Mouse (Mus musculus): ENCODE data around the gene Orai1. TPM values are rescaled to one million over a fixed set of nuclear protein-coding genes. Genes with fewer than 3 reads are reported as not detected.

Orai1 gene
- polyA plus RNA-seq, 1 experiment, result 13.3 TPM

DNA sequence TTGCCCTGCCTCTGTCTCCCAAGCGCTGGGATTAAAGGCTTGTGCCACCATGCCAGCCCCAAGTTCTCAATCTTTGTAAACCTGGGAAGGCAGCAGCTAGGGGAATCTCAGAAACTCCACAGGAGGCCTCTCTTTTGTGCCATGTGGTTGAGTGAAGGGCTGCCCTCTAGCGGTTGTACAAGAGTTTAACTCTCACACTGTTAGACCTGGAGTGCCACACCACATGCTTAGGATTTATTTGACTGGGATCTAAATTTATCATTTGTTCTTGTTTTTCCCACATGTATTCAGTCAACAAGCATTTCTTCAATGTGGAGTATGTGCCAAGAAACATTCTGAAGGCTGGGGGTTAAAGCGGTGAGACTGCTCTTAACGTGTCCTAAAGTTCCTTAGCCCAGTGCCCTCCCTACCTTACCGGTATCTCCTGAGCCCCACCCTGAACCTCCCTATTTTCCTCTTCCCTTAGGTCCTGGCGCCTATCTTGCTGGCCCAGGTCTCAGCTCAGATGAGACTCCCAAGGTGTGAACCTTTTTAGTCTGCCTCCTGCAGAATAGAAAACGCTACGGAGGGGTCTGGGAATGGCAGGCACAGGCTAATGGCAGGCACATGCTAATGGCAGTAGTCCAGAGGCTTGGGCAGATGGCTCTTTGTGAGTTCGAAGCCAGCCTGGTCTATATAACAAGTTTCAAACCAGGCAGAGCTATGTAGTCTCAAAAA lies 1.1 kb upstream of the Orai1 start:
- no peak overlapping the region for H3K4me3 ChIP-seq (ENCODE audit: low read depth, low read length)
- no peaks in the 10 kb centered on the region for H3K9me3 ChIP-seq (replicated peaks; ENCODE audit: control insufficient read depth, insufficient read depth, low read length, poor library complexity, severe bottlenecking)
- no peak overlapping the region for H3K27ac ChIP-seq (ENCODE audit: insufficient read depth, low read length)
- peaks cover 3% of the 10 kb centered on the region; the same call in 1 of the 2 replicates for H3K36me3 ChIP-seq (ENCODE audit: control insufficient read depth, insufficient read depth, low read length, poor library complexity, severe bottlenecking)
- peaks cover 2% of the 10 kb centered on the region for H3K4me1 ChIP-seq (ENCODE audit: control insufficient read depth, insufficient read depth, low read length)
- no peak overlapping the region for H3K9ac ChIP-seq (ENCODE audit: low read depth, poor library complexity, severe bottlenecking)
- TF ChIP-seq POLR2A (IDR thresholded peaks at IDR 0.05; ENCODE audit: insufficient read depth, low read length) (no peak), CTCF (IDR thresholded peaks at IDR 0.05; ENCODE audit: low read depth, low read length) (peak; percentile 50), EP300 (IDR thresholded peaks at IDR 0.05; ENCODE audit: insufficient read depth, low read depth, low read length) (no peak)
- no peaks in the 10 kb centered on the region for H3K27me3 ChIP-seq (ENCODE audit: control insufficient read depth, insufficient read depth, low read length, poor library complexity, severe bottlenecking)

DNA sequence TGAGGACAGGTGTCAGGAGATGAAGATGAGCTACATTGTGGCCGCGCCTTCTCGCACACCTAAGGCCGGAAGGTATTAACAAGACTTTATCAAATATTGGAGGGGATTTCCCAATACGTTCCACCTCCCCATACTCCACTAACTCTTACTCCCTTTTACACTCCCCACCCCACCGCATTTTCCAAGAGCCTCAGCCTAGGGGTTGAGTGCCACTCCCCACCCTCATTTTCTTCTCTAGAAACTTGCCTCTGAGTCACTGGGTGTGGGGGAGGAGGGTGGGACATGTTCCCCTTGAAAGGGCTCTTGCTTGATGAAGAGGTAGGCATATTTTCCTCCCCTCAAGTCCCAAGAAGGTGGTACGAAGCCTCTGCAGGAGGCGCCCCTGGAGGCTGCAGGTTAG lies 1.0 kb downstream of the Orai1 start:
- no peaks in the 10 kb centered on the region for H3K4me1 ChIP-seq (ENCODE audit: control insufficient read depth, insufficient read depth, low read length)
- no peaks in the 10 kb centered on the region for H3K9me3 ChIP-seq (replicated peaks; ENCODE audit: control insufficient read depth, insufficient read depth, low read length, poor library complexity, severe bottlenecking)
- H3K36me3 ChIP-seq (ENCODE audit: control insufficient read depth, insufficient read depth, low read length, poor library complexity, severe bottlenecking), result peaks cover 3% of the 10 kb centered on the region; the same call in 1 of the 2 replicates
- H3K27ac ChIP-seq (ENCODE audit: insufficient read depth, low read length), result no peak overlapping the region
- H3K9ac ChIP-seq (ENCODE audit: low read depth, poor library complexity, severe bottlenecking), result peak overlapping the region; percentile 49
- H3K4me3 ChIP-seq (ENCODE audit: low read depth, low read length), result peak overlapping the region; percentile 80
- no peaks in the 10 kb centered on the region for H3K27me3 ChIP-seq (ENCODE audit: control insufficient read depth, insufficient read depth, low read length, poor library complexity, severe bottlenecking)
- TF ChIP-seq POLR2A (IDR thresholded peaks at IDR 0.05; ENCODE audit: insufficient read depth, low read length), result no peak
- no peak for TF ChIP-seq EP300 (IDR thresholded peaks at IDR 0.05; ENCODE audit: insufficient read depth, low read depth, low read length)
- TF ChIP-seq CTCF (IDR thresholded peaks at IDR 0.05; ENCODE audit: low read depth, low read length), result no peak

DNA sequence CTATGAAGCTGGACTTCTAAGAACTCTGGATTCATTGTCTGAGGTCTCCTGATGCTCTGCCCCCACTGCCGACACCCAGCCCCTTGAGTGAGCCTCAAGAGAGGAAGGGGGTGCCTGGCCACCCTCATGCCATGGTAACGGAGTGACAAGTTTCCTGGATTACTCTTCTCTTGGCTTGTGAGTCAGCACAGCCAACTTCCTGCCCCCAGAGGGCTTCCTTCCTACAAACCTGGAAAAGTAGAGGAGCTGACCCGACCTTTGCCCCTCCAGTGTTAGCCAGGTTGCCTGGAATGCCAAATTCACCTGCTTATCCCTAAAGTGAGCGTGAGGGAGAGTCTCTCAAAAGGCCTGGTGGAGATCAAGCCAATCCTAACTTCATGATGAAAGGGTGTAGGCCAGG lies 2.6 kb downstream of the Orai1 start:
- Histone ChIP-seq H3K36me3 (ENCODE audit: control insufficient read depth, insufficient read depth, low read length, poor library complexity, severe bottlenecking) (peaks cover 3% of the 10 kb centered on the region; the same call in 1 of the 2 replicates), H3K27ac (ENCODE audit: insufficient read depth, low read length) (no peak overlapping the region), H3K27me3 (ENCODE audit: control insufficient read depth, insufficient read depth, low read length, poor library complexity, severe bottlenecking) (no peaks in the 10 kb centered on the region), H3K4me3 (ENCODE audit: low read depth, low read length) (no peak overlapping the region), H3K9ac (ENCODE audit: low read depth, poor library complexity, severe bottlenecking) (no peak overlapping the region), H3K9me3 (replicated peaks; ENCODE audit: control insufficient read depth, insufficient read depth, low read length, poor library complexity, severe bottlenecking) (no peaks in the 10 kb centered on the region), H3K4me1 (ENCODE audit: control insufficient read depth, insufficient read depth, low read length) (no peaks in the 10 kb centered on the region)
- TF ChIP-seq POLR2A (IDR thresholded peaks at IDR 0.05; ENCODE audit: insufficient read depth, low read length) (no peak), CTCF (IDR thresholded peaks at IDR 0.05; ENCODE audit: low read depth, low read length) (no peak), EP300 (IDR thresholded peaks at IDR 0.05; ENCODE audit: insufficient read depth, low read depth, low read length) (no peak)

DNA sequence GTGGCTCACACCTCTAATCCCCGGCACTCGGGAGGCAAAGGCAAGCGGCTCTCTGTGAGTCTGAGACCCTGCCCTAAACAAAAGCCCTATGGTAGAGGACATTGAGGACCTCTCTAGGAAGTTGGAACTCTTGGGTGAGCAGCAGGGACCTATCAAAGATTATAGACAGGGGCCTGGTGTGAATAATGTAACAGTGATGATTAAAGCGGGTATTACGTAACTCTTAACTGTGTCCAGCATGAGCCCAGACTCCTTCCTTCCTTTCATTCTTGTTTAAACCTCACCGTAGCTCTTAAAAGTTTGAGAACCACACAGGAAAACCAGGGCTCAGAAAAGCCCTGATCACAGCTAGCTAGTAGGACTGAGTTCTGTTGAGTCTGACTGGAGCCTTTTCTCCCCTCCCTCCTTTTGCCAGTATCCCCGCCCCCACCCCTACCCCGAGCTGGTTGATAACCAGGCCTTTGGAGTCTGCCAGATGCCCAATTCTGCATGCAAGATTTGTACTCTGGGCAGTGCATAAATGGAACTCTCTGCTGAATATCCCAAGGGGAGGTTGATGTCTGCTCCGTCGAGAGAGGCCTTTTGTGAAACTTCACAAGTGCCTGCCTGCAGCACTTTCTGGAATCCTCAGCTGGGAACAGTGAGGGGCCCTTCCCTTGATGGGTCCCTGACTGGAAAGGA lies 4.6 kb downstream of the Orai1 start:
- Histone ChIP-seq H3K27ac (ENCODE audit: insufficient read depth, low read length) (no peak overlapping the region), H3K4me1 (ENCODE audit: control insufficient read depth, insufficient read depth, low read length) (no peaks in the 10 kb centered on the region), H3K9me3 (replicated peaks; ENCODE audit: control insufficient read depth, insufficient read depth, low read length, poor library complexity, severe bottlenecking) (no peaks in the 10 kb centered on the region), H3K9ac (ENCODE audit: low read depth, poor library complexity, severe bottlenecking) (no peak overlapping the region), H3K4me3 (ENCODE audit: low read depth, low read length) (no peak overlapping the region), H3K27me3 (ENCODE audit: control insufficient read depth, insufficient read depth, low read length, poor library complexity, severe bottlenecking) (no peaks in the 10 kb centered on the region), H3K36me3 (ENCODE audit: control insufficient read depth, insufficient read depth, low read length, poor library complexity, severe bottlenecking) (peaks cover 3% of the 10 kb centered on the region; the same call in 1 of the 2 replicates)
- TF ChIP-seq POLR2A (IDR thresholded peaks at IDR 0.05; ENCODE audit: insufficient read depth, low read length) (no peak), CTCF (IDR thresholded peaks at IDR 0.05; ENCODE audit: low read depth, low read length) (no peak), EP300 (IDR thresholded peaks at IDR 0.05; ENCODE audit: insufficient read depth, low read depth, low read length) (no peak)

DNA sequence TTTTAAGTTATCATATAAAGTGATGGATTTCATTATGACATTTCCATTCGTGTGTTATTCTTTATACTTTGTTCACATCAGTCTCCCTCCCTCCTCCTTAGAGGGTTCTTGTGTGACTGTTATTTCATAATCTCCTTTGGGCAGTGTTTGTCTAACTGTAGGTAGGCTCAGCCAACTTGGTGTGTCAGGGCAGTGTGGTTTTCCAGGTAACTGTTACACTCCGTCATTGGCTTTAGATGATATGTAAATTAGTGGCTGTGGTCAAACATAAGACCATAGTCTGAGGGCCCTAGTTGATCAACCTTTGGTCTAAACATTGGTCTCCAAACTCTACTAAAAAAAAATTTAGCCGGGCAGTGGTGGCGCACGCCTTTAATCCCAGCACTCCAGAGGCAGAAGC lies 5.6 kb downstream of the Orai1 start:
- H3K9ac ChIP-seq (ENCODE audit: low read depth, poor library complexity, severe bottlenecking), result no peak overlapping the region
- H3K9me3 ChIP-seq (replicated peaks; ENCODE audit: control insufficient read depth, insufficient read depth, low read length, poor library complexity, severe bottlenecking), result no peaks in the 10 kb centered on the region
- no peaks in the 10 kb centered on the region for H3K4me1 ChIP-seq (ENCODE audit: control insufficient read depth, insufficient read depth, low read length)
- TF ChIP-seq EP300 (IDR thresholded peaks at IDR 0.05; ENCODE audit: insufficient read depth, low read depth, low read length) (no peak), POLR2A (IDR thresholded peaks at IDR 0.05; ENCODE audit: insufficient read depth, low read length) (no peak), CTCF (IDR thresholded peaks at IDR 0.05; ENCODE audit: low read depth, low read length) (no peak)
- H3K27me3 ChIP-seq (ENCODE audit: control insufficient read depth, insufficient read depth, low read length, poor library complexity, severe bottlenecking), result no peaks in the 10 kb centered on the region
- no peak overlapping the region for H3K27ac ChIP-seq (ENCODE audit: insufficient read depth, low read length)
- no peak overlapping the region for H3K4me3 ChIP-seq (ENCODE audit: low read depth, low read length)
- peaks cover 3% of the 10 kb centered on the region; the same call in 1 of the 2 replicates for H3K36me3 ChIP-seq (ENCODE audit: control insufficient read depth, insufficient read depth, low read length, poor library complexity, severe bottlenecking)

DNA sequence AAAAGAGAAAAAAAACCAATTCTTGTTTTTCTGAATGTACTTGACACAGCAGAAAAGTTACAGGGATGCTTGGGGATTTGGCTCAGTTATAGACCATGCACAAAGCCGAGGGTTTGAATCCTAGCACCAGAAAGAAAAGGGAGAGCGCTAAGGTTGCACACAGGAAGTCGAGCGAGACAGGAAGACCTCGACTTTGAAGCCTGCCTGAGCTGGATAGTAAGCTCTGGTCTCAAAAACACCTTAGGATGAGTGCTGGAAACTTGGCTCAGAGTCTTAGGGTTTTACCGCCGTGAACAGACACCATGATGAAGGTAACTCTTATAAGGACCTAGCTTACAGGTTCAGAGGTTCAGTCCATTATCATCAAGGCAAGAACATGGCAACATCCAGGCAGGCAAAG lies 6.6 kb downstream of the Orai1 start:
- Histone ChIP-seq H3K27me3 (ENCODE audit: control insufficient read depth, insufficient read depth, low read length, poor library complexity, severe bottlenecking) (no peaks in the 10 kb centered on the region), H3K4me3 (ENCODE audit: low read depth, low read length) (no peak overlapping the region)
- TF ChIP-seq CTCF (IDR thresholded peaks at IDR 0.05; ENCODE audit: low read depth, low read length), result no peak
- TF ChIP-seq EP300 (IDR thresholded peaks at IDR 0.05; ENCODE audit: insufficient read depth, low read depth, low read length), result no peak
- no peak for TF ChIP-seq POLR2A (IDR thresholded peaks at IDR 0.05; ENCODE audit: insufficient read depth, low read length)

More for the DNA sequence above, 6.6 kb downstream of the Orai1 start:
- Histone ChIP-seq H3K36me3 (ENCODE audit: control insufficient read depth, insufficient read depth, low read length, poor library complexity, severe bottlenecking) (peaks cover 3% of the 10 kb centered on the region; the same call in 1 of the 2 replicates), H3K27ac (ENCODE audit: insufficient read depth, low read length) (no peak overlapping the region), H3K9ac (ENCODE audit: low read depth, poor library complexity, severe bottlenecking) (no peak overlapping the region), H3K9me3 (replicated peaks; ENCODE audit: control insufficient read depth, insufficient read depth, low read length, poor library complexity, severe bottlenecking) (no peaks in the 10 kb centered on the region), H3K4me1 (ENCODE audit: control insufficient read depth, insufficient read depth, low read length) (peaks cover 4% of the 10 kb centered on the region)
